Mouse (Mus musculus): ENCODE measurements around the gene Tmem59l. TPM values are rescaled to one million over a fixed set of nuclear protein-coding genes. Genes with fewer than 3 reads are reported as not detected.

The Tmem59l gene
- 123 and 141 TPM in 2 replicates for polyA plus RNA-seq (2015; fragmentation: Nextera tagmentation; extraction: Ambion mirVana)

GRCm38 (mm10) chr8:70486941-70487520 lies at the start of gene Tmem59l:
Gene Tmem59l (minus strand): TSS chr8:70487358.
- H3K9me3 ChIP-seq: no peaks in the 10 kb centered on the region
- ATAC-seq (replicated peaks): peak; percentile 83
- H3K4me1 ChIP-seq: peaks cover 42% of the 10 kb centered on the region
- peak within 1 kb of the TSS; percentile 95 for H3K9ac ChIP-seq
- H3K4me3 ChIP-seq: peak within 1 kb of the TSS; percentile 77
- 5% methylated on average over 33 of the region's 33 CpGs for WGBS
- peak within 1 kb of the TSS; percentile 58; the same call in 1 of the 2 replicates for H3K27ac ChIP-seq
- 0 out of 2 replicates have a peak, but pooled peaks cover 4% of the 10 kb centered on the region for H3K36me3 ChIP-seq (replicated peaks)
- peak within 1 kb of the TSS; percentile 84 for H3K4me2 ChIP-seq
- H3K27me3 ChIP-seq (replicated peaks): peaks cover 77% of the 10 kb centered on the region

GRCm38 (mm10) chr8:70535701-70536100 lies 48.5 kb upstream of the Tmem59l start:
- H3K9ac ChIP-seq: no peak overlapping the region
- peaks cover 45% of the 10 kb centered on the region for H3K36me3 ChIP-seq (replicated peaks)
- no peaks in the 10 kb centered on the region for H3K27me3 ChIP-seq (replicated peaks)
- peaks cover 15% of the 10 kb centered on the region for H3K4me1 ChIP-seq
- 81% methylated on average over 2 of the region's 2 CpGs for WGBS
- no peak overlapping the region for H3K4me3 ChIP-seq
- no peak overlapping the region for H3K4me2 ChIP-seq
- H3K27ac ChIP-seq: no peak overlapping the region
- no peak for ATAC-seq (replicated peaks)
- H3K9me3 ChIP-seq: no peaks in the 10 kb centered on the region

- no peak overlapping the region for H3K27ac ChIP-seq
- H3K4me1 ChIP-seq: peaks cover 11% of the 10 kb centered on the region
- no peak for ATAC-seq (replicated peaks)
- H3K27me3 ChIP-seq (replicated peaks): no peaks in the 10 kb centered on the region
- no peaks in the 10 kb centered on the region for H3K9me3 ChIP-seq
- H3K9ac ChIP-seq: no peak overlapping the region
- no peak overlapping the region for H3K4me3 ChIP-seq
- no peak overlapping the region for H3K4me2 ChIP-seq
- 92% methylated on average over 3 of the region's 3 CpGs for WGBS
- H3K36me3 ChIP-seq (replicated peaks): peaks cover 47% of the 10 kb centered on the region
Measured at GRCm38 (mm10) chr8:70535221-70535620, 48.1 kb upstream of the Tmem59l start.

GRCm38 (mm10) chr8:70534281-70534680 lies 47.1 kb upstream of the Tmem59l start:
- H3K9ac ChIP-seq: no peak overlapping the region
- peaks cover 11% of the 10 kb centered on the region for H3K4me1 ChIP-seq
- H3K4me2 ChIP-seq: no peak overlapping the region
- no peak overlapping the region for H3K27ac ChIP-seq
- H3K9me3 ChIP-seq: no peaks in the 10 kb centered on the region
- WGBS: 96% methylated on average over 12 of the region's 12 CpGs
- H3K27me3 ChIP-seq (replicated peaks): no peaks in the 10 kb centered on the region
- no peak overlapping the region for H3K4me3 ChIP-seq
- ATAC-seq (replicated peaks): no peak
- H3K36me3 ChIP-seq (replicated peaks): peaks cover 52% of the 10 kb centered on the region

GRCm38 (mm10) chr8:70530314-70530713 lies 43.2 kb upstream of the Tmem59l start:
- Histone ChIP-seq H3K27me3 (replicated peaks) (no peaks in the 10 kb centered on the region), H3K9ac (no peak overlapping the region), H3K9me3 (no peaks in the 10 kb centered on the region), H3K4me3 (no peak overlapping the region), H3K4me1 (peaks cover 28% of the 10 kb centered on the region), H3K27ac (no peak overlapping the region), H3K36me3 (replicated peaks) (peaks cover 39% of the 10 kb centered on the region), H3K4me2 (no peak overlapping the region)
- ATAC-seq (replicated peaks): no peak
- 94% methylated on average over 2 of the region's 2 CpGs for WGBS

- no peak overlapping the region for H3K9ac ChIP-seq
- peaks cover 28% of the 10 kb centered on the region for H3K4me1 ChIP-seq
- H3K27ac ChIP-seq: no peak overlapping the region
- H3K36me3 ChIP-seq (replicated peaks): peaks cover 34% of the 10 kb centered on the region
- ATAC-seq (replicated peaks): no peak
- H3K4me2 ChIP-seq: no peak overlapping the region
- no peaks in the 10 kb centered on the region for H3K9me3 ChIP-seq
- no peak overlapping the region for H3K4me3 ChIP-seq
- 97% methylated on average over 3 of the region's 3 CpGs for WGBS
- H3K27me3 ChIP-seq (replicated peaks): no peaks in the 10 kb centered on the region
Measured at GRCm38 (mm10) chr8:70529741-70530161, 42.6 kb upstream of the Tmem59l start.

GRCm38 (mm10) chr8:70529299-70529698 lies 42.1 kb upstream of the Tmem59l start:
- Histone ChIP-seq H3K4me3 (no peak overlapping the region), H3K4me2 (no peak overlapping the region), H3K27me3 (replicated peaks) (no peaks in the 10 kb centered on the region), H3K9me3 (no peaks in the 10 kb centered on the region), H3K36me3 (replicated peaks) (peaks cover 30% of the 10 kb centered on the region), H3K27ac (no peak overlapping the region), H3K9ac (no peak overlapping the region), H3K4me1 (peaks cover 28% of the 10 kb centered on the region)
- WGBS: 86% methylated on average over 5 of the region's 5 CpGs
- no peak for ATAC-seq (replicated peaks)

- Histone ChIP-seq H3K9me3 (no peaks in the 10 kb centered on the region), H3K4me2 (peak overlapping the region; percentile 79), H3K4me3 (peak overlapping the region; percentile 87), H3K27me3 (replicated peaks) (no peaks in the 10 kb centered on the region), H3K27ac (peak overlapping the region; percentile 90), H3K4me1 (peaks cover 33% of the 10 kb centered on the region), H3K9ac (peak overlapping the region; percentile 88), H3K36me3 (replicated peaks) (peaks cover 28% of the 10 kb centered on the region)
- 33% methylated on average over 13 of the region's 13 CpGs for WGBS
- no peak for ATAC-seq (replicated peaks)
Measured at GRCm38 (mm10) chr8:70528182-70528797, 41.1 kb upstream of the Tmem59l start.

- Histone ChIP-seq H3K4me2 (peak within 1 kb of the TSS; percentile 79), H3K36me3 (replicated peaks) (peaks cover 26% of the 10 kb centered on the region), H3K4me1 (peaks cover 34% of the 10 kb centered on the region), H3K9me3 (no peaks in the 10 kb centered on the region), H3K27ac (peak within 1 kb of the TSS; percentile 90), H3K4me3 (peak within 1 kb of the TSS; percentile 87), H3K9ac (peak within 1 kb of the TSS; percentile 88), H3K27me3 (replicated peaks) (no peaks in the 10 kb centered on the region)
- peak; percentile 95 for ATAC-seq (replicated peaks)
- under 1% methylated on average over 57 of the region's 61 CpGs for WGBS
Measured at GRCm38 (mm10) chr8:70527512-70528181, 40.5 kb upstream of the Tmem59l start, which contains the start of the genes Fkbp8 and Kxd1. Gene Fkbp8 (plus strand): TSS chr8:70527724. Gene Kxd1 (minus strand): TSS chr8:70527956.

- Histone ChIP-seq H3K27ac (peak overlapping the region; percentile 90), H3K9ac (peak overlapping the region; percentile 88), H3K4me2 (peak overlapping the region; percentile 79), H3K4me1 (peaks cover 39% of the 10 kb centered on the region), H3K4me3 (peak overlapping the region; percentile 87), H3K9me3 (no peaks in the 10 kb centered on the region), H3K36me3 (replicated peaks) (peaks cover 20% of the 10 kb centered on the region), H3K27me3 (replicated peaks) (no peaks in the 10 kb centered on the region)
- no peak for ATAC-seq (replicated peaks)
- 4% methylated on average over 8 of the region's 8 CpGs for WGBS
Measured at GRCm38 (mm10) chr8:70527111-70527511, 40.0 kb upstream of the Tmem59l start.

- no peaks in the 10 kb centered on the region for H3K36me3 ChIP-seq (replicated peaks)
- H3K4me3 ChIP-seq: peak overlapping the region; percentile 64
- ATAC-seq (replicated peaks): peak; percentile 85
- H3K4me2 ChIP-seq: peak overlapping the region; percentile 72
- peak overlapping the region; percentile 79 for H3K27ac ChIP-seq
- peak overlapping the region; percentile 68 for H3K9ac ChIP-seq
- H3K9me3 ChIP-seq: no peaks in the 10 kb centered on the region
- WGBS: 1% methylated on average over 49 of the region's 51 CpGs
- peaks cover 26% of the 10 kb centered on the region for H3K4me1 ChIP-seq
- no peaks in the 10 kb centered on the region for H3K27me3 ChIP-seq (replicated peaks)
Measured at GRCm38 (mm10) chr8:70522592-70523403, 35.6 kb upstream of the Tmem59l start.

GRCm38 (mm10) chr8:70519606-70520005 lies 32.4 kb upstream of the Tmem59l start:
- H3K36me3 ChIP-seq (replicated peaks): no peaks in the 10 kb centered on the region
- no peak overlapping the region for H3K27ac ChIP-seq
- WGBS: 68% methylated on average over 2 of the region's 2 CpGs
- no peaks in the 10 kb centered on the region for H3K9me3 ChIP-seq
- H3K9ac ChIP-seq: no peak overlapping the region
- H3K27me3 ChIP-seq (replicated peaks): no peaks in the 10 kb centered on the region
- no peak for ATAC-seq (replicated peaks)
- H3K4me1 ChIP-seq: peaks cover 15% of the 10 kb centered on the region
- H3K4me2 ChIP-seq: no peak overlapping the region
- H3K4me3 ChIP-seq: no peak overlapping the region
